Mouse (Mus musculus): ENCODE data around the gene Bcl7c. TPM values are rescaled to one million over a fixed set of nuclear protein-coding genes. Genes with fewer than 3 reads are reported as not detected.
A peak's percentile ranks its signal among the peaks of the same experiment; 100 is the strongest.

Bcl7c gene
- total RNA-seq, 2 experiments from 2014 or later = 37.8 to 45.7 TPM

GRCm38 (mm10) chr7:127614891-127615843, 93.6 kb downstream of the Bcl7c start, which contains the start of gene Zfp629:
Gene Zfp629, minus strand, starts transcription at chr7:127615797.
- DNase-seq (ENCODE audit: low spot score in 2 of 2) = peak; percentile 82 to 88
- intact Hi-C loops (cut with DNase I) = no loop called here

GRCm38 (mm10) chr7:127614511-127614890, 94.2 kb downstream of the Bcl7c start:
- no peak for DNase-seq (ENCODE audit: low spot score in 2 of 2)
- intact Hi-C loops (cut with DNase I) = no loop called here

- intact Hi-C loops (cut with DNase I) = no loop called here
- no peak for DNase-seq (ENCODE audit: low spot score in 2 of 2)
Measured at GRCm38 (mm10) chr7:127614091-127614490, 94.6 kb downstream of the Bcl7c start.

GRCm38 (mm10) chr7:127613501-127613900, 95.2 kb downstream of the Bcl7c start:
- DNase-seq (ENCODE audit: low spot score in 2 of 2) = no peak
- intact Hi-C loops (cut with DNase I) = no loop called here

GRCm38 (mm10) chr7:127611561-127611960, 97.2 kb downstream of the Bcl7c start:
- intact Hi-C loops (cut with DNase I) = no loop called here
- no peak for DNase-seq (ENCODE audit: low spot score in 2 of 2)

Small RNAs within 50 kb of the gene (microRNA-seq; reads per million reads assigned to microRNA genes)
- 0 reads per million in 2 experiments for gene Mir762

Other genes with a start within 250 kb of the Bcl7c start
- gene Prr14, start 249.3 kb downstream of the Bcl7c start, total RNA-seq (2021) = 10 to 100 TPM; 27.2 to 32.5 TPM
- gene Fbrs, start 229.7 kb downstream of the Bcl7c start, total RNA-seq (2021) = 10 to 100 TPM; 52.9 to 66.0 TPM
- gene Srcap, start 196.9 kb downstream of the Bcl7c start, total RNA-seq (2021) = 100 to 1,000 TPM; 112 to 114 TPM
- gene Gm42715, start 189.3 kb downstream of the Bcl7c start, total RNA-seq (2021) = 10 to 100 TPM in 1 of 2 experiments, 1 to 10 TPM in 1; 10.0 to 14.0 TPM
- 1 to 10 TPM; 2.3 to 3.2 TPM for gene Tmem265, start 147.5 kb downstream of the Bcl7c start, total RNA-seq (2021)
- 10 to 100 TPM; 71.5 to 75.9 TPM for gene Phkg2, start 135.6 kb downstream of the Bcl7c start, total RNA-seq (2021)
- 10 to 100 TPM in 1 of 2 experiments, 1 to 10 TPM in 1; 9.5 to 11.3 TPM for gene Ccdc189, start 120.3 kb downstream of the Bcl7c start, total RNA-seq (2021)
- gene Rnf40, start 120.2 kb downstream of the Bcl7c start, total RNA-seq (2021) = 10 to 100 TPM; 69.5 to 74.7 TPM
- 10 to 100 TPM; 24.1 to 25.7 TPM for gene Zfp629, start 93.1 kb downstream of the Bcl7c start, total RNA-seq (2021)
- gene Ctf1, start 3.8 kb upstream of the Bcl7c start, total RNA-seq (2021) = 1 to 10 TPM; 2.3 to 2.7 TPM
- gene Ctf2, start 23.2 kb upstream of the Bcl7c start, total RNA-seq (2021) = not detected
- 10 to 100 TPM; 89.1 to 89.8 TPM for gene Fbxl19, start 35.6 kb upstream of the Bcl7c start, total RNA-seq (2021)
- 10 to 100 TPM; 19.8 to 22.5 TPM for gene Orai3, start 60.9 kb upstream of the Bcl7c start, total RNA-seq (2021)
- gene Setd1a, start 67.7 kb upstream of the Bcl7c start, total RNA-seq (2021) = 10 to 100 TPM; 43.3 to 44.9 TPM
- gene Gm49388, start 76.7 kb upstream of the Bcl7c start, total RNA-seq (2021) = 1 to 10 TPM; 1.7 TPM
- gene Hsd3b7, start 91.7 kb upstream of the Bcl7c start, total RNA-seq (2021) = 1 to 10 TPM; 4.8 to 6.0 TPM
- gene Stx4a, start 115.4 kb upstream of the Bcl7c start, total RNA-seq (2021) = 10 to 100 TPM; 50.3 to 55.3 TPM
- gene Stx1b, start 115.6 kb upstream of the Bcl7c start, total RNA-seq (2021) = 100 to 1,000 TPM; 401 to 404 TPM
- gene Zfp646, start 167.3 kb upstream of the Bcl7c start, total RNA-seq (2021) = 10 to 100 TPM; 25.0 to 25.6 TPM
- 10 to 100 TPM; 22.0 to 22.6 TPM for gene Zfp668, start 167.9 kb upstream of the Bcl7c start, total RNA-seq (2021)
- 1 to 10 TPM; 1.3 TPM for gene Prss53, start 182.0 kb upstream of the Bcl7c start, total RNA-seq (2021)
- not detected for gene Gm21974, start 186.5 kb upstream of the Bcl7c start, total RNA-seq (2021)
- gene Vkorc1, start 186.7 kb upstream of the Bcl7c start, total RNA-seq (2021) = 10 to 100 TPM; 21.9 to 25.5 TPM
- gene Bckdk, start 195.1 kb upstream of the Bcl7c start, total RNA-seq (2021) = 10 to 100 TPM; 36.8 to 45.1 TPM
- gene Kat8, start 203.6 kb upstream of the Bcl7c start, total RNA-seq (2021) = 10 to 100 TPM; 26.0 to 30.0 TPM
- under 1 TPM in 1 of 2 experiments, not detected in 1; 0.89 TPM for gene Prss8, start 221.2 kb upstream of the Bcl7c start, total RNA-seq (2021)
- 10 to 100 TPM in 1 of 2 experiments, 1 to 10 TPM in 1; 9.8 to 10.3 TPM for gene Prss36, start 237.8 kb upstream of the Bcl7c start, total RNA-seq (2021)